Mouse (Mus musculus) heart, postnatal 0 days (tissue): ENCODE measurements around the gene Serpina1c. TPM values are rescaled to one million over a fixed set of nuclear protein-coding genes. Genes with fewer than 3 reads are reported as not detected.
"Not testable (repeated sequence)": the region's sequence is repeated elsewhere in the genome, so short reads cannot be mapped to it uniquely, and the experiment has no call there.

Experiments
- ATAC-seq: fragments of 200-750 bp; cut with Nextera tagmentation; 2 replicates; pipeline ENCODE4 v1.8.0; 2017; ENCODE audit warnings: low read depth, moderate number of reproducible peaks, moderate library complexity; ENCODE audit not compliant: insufficient read depth
- DNase-seq: peaks from one replicate; pipeline ENCODE4 v3.0.0-alpha.2; 2016; ENCODE audit warnings: low spot score
- H3K27ac ChIP-seq: fragments of 300-500 bp; sonication (generic); 2 replicates; pipeline ENCODE4 v1.5.1; 2014; ENCODE audit warnings: low read depth, mild to moderate bottlenecking
- H3K27me3 ChIP-seq: fragments of 300-500 bp; sonication (generic); 2 replicates; pipeline ENCODE4 v1.6.1; 2014; ENCODE audit warnings: low read length, mixed read lengths; ENCODE audit not compliant: control insufficient read depth, insufficient read depth
- H3K36me3 ChIP-seq: fragments of 300-500 bp; sonication (generic); replicated peaks from 2 replicates; pipeline ENCODE4 v1.6.1; 2014; ENCODE audit warnings: low read length, mixed read lengths; ENCODE audit not compliant: control insufficient read depth, insufficient read depth
- H3K4me1 ChIP-seq: fragments of 300-500 bp; sonication (generic); 2 replicates; pipeline ENCODE4 v1.6.1; 2014; ENCODE audit warnings: antibody characterized with exemption; ENCODE audit not compliant: control insufficient read depth, insufficient read depth
- H3K4me2 ChIP-seq: fragments of 300-500 bp; sonication (generic); 2 replicates; pipeline ENCODE4 v1.6.1; 2014; ENCODE audit warnings: low read depth, mild to moderate bottlenecking, low read length, moderate library complexity
- H3K4me3 ChIP-seq: fragments of 300-500 bp; sonication (generic); 2 replicates; pipeline ENCODE4 v1.5.1; 2014; ENCODE audit warnings: low read depth, low read length
- H3K9ac ChIP-seq: fragments of 300-500 bp; sonication (generic); replicated peaks from 2 replicates; pipeline ENCODE4 v1.6.1; 2014; ENCODE audit warnings: low read depth, low read length, mixed read lengths
- H3K9me3 ChIP-seq: fragments of 300-500 bp; sonication (generic); replicated peaks from 2 replicates; pipeline ENCODE4 v1.6.1; 2016; ENCODE audit warnings: low read length; ENCODE audit not compliant: control insufficient read depth
- CTCF ChIP-seq: IDR thresholded peaks from 2 replicates; pipeline ENCODE4 v1.5.1; 2016; ENCODE audit warnings: antibody characterized with exemption, control low read depth, low read depth
- EP300 ChIP-seq: IDR thresholded peaks from 2 replicates; pipeline ENCODE4 v1.6.1; 2016; ENCODE audit warnings: antibody characterized with exemption, low read depth
- WGBS: fragments of 180-500 bp; shearing (Covaris S2); extraction: QIAGEN DNeasy Blood & Tissue Kit; methylation state at CpG from one replicate; pipeline ENCODE4 v1.1.7; 2014; 5-methylcytosine and 5-hydroxymethylcytosine counted together
- polyA plus RNA-seq: library from polyadenylated mRNA; unstranded; fragments of >200 nt; fragmentation: Nextera tagmentation; extraction: Ambion mirVana; gene quantifications from 2 replicates; pipeline ENCODE4 v1.2.1, GENCODE M21; 2015
- total RNA-seq: library from RNA; depleted of rRNA; stranded (reverse); fragments of >200 nt; gene quantifications from 2 replicates; pipeline ENCODE4 v1.2.3, GENCODE M21; 2014; ENCODE audit warnings: low replicate concordance; rRNA removed

Gene Serpina1c
- total RNA-seq, result not detected in 2 replicates
- polyA plus RNA-seq, result not detected in 2 replicates

DNA sequence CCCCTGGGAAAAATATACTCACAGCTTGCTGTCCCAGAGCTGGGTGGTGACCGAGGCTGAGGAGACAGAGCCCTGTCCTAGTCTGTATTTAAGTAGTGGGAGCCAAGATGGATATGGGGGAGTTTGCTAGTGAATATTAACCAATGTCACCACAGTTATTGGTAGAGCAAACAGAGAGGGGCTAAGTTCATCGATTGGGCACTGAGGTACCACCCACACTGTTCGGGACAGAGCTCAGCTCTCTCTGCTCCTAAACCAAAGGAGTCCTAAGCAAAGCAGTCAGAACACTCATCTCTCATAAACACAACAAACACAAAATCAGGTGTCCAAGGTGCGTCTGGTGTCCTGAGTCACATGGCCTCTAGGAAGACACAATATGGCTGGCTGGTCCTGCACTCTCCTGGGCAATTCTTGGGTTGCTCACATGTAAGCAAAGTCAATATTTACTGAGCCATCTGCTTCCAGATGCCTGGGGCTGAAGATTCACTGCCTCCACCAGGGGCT lies at the start of gene Serpina1c:
Serpina1c (minus strand) TSS at position 51 of the 504 bp plus-strand sequence.
- H3K4me2 ChIP-seq, H3K27me3 ChIP-seq, H3K9me3 ChIP-seq, H3K36me3 ChIP-seq, H3K9ac ChIP-seq, H3K27ac ChIP-seq, H3K4me3 ChIP-seq, DNase-seq, H3K4me1 ChIP-seq, ATAC-seq: not testable (repeated sequence)
- 70% methylated on average over 4 of the region's 4 CpGs for WGBS

DNA sequence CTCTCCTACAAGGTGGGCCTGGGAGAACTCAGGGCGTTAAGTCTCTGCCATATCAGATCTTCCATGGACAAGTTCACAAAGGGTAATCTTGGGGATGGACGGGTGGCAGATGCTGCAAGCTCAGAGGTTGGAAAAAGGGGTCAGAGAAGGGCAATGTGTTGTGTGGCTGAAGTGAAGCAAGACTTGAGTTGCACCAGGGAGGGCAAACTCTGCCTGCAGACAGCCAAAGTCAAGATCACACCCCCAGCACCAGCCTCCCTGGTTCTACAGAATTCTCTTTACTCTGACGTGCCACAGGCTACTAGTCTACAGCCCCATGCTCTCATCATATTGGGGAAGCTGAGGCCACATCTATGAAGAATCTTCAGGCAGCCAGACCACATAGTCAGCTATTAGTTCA lies 48.3 kb upstream of the Serpina1c start:
- not testable (repeated sequence) for H3K4me3 ChIP-seq, H3K27me3 ChIP-seq, H3K9me3 ChIP-seq, DNase-seq, H3K36me3 ChIP-seq, H3K27ac ChIP-seq, ATAC-seq, H3K4me2 ChIP-seq, H3K9ac ChIP-seq, H3K4me1 ChIP-seq
- 53% methylated on average over 3 of the region's 3 CpGs for WGBS

DNA sequence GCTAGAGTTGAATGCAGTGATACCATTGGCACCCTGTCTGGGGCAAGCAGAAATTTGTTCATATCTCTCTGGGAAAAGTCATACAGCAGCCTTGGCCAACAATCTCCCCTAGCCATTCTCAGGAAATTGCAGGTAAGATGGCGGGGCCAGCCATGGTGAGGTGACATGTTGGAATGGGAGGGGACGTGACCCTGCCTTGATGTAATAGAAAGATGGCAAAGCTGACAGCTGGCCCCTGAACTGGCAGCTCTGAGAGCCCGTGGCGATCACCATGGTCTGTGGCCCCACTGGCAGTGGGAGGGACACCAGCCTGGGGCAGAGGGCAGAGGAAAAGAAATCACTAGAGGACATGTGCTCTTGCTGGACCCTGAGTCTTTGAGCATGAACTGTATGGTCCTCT lies 41.6 kb upstream of the Serpina1c start:
- H3K4me3 ChIP-seq, result no peak overlapping the region
- no peak for ATAC-seq
- H3K4me2 ChIP-seq, result no peak overlapping the region
- H3K9ac ChIP-seq, result no peak overlapping the region
- 70% methylated on average over 4 of the region's 4 CpGs for WGBS
- no peaks in the 10 kb centered on the region for H3K36me3 ChIP-seq
- no peaks in the 10 kb centered on the region for H3K9me3 ChIP-seq
- no peak overlapping the region for H3K27ac ChIP-seq
- TF ChIP-seq CTCF (no peak), EP300 (no peak)
- H3K27me3 ChIP-seq, result no peaks in the 10 kb centered on the region
- no peak for DNase-seq
- no peaks in the 10 kb centered on the region for H3K4me1 ChIP-seq

DNA sequence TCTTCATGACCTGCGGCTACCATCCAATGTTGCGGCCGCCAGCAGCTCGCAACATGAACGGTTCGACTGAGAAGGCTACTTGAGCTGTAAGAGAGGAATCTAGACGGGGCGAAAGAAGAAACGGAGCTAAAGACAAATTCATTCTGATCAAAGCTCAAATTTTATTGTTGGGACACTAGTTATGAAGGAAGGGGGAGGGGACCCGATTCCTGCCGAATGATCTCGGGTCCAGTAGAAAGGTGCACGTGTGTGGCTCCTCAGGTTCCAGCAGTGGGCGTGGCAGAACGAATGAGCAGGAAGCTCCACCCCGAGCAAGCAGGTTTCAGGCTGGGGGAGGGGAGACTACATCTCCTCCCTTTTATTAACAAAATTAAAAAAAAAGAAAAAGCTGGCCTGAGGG lies 4.5 kb upstream of the Serpina1c start:
- not testable (repeated sequence) for H3K9ac ChIP-seq, H3K4me3 ChIP-seq, H3K9me3 ChIP-seq, ATAC-seq, DNase-seq, H3K27me3 ChIP-seq, H3K36me3 ChIP-seq, H3K4me1 ChIP-seq, H3K27ac ChIP-seq, H3K4me2 ChIP-seq
- 93% methylated on average over 11 of the region's 16 CpGs for WGBS

- H3K4me3 ChIP-seq, H3K9me3 ChIP-seq, H3K4me1 ChIP-seq, H3K27me3 ChIP-seq, DNase-seq, H3K36me3 ChIP-seq, H3K27ac ChIP-seq, ATAC-seq, H3K9ac ChIP-seq, H3K4me2 ChIP-seq: not testable (repeated sequence)
- 19% methylated on average over 1 of the region's 1 CpGs for WGBS
Measured at GRCm38 (mm10) chr12:103907746-103908145, 3.1 kb upstream of the Serpina1c start.

- not testable (repeated sequence) for DNase-seq, H3K4me3 ChIP-seq, H3K9me3 ChIP-seq, H3K9ac ChIP-seq, ATAC-seq, H3K27ac ChIP-seq, H3K27me3 ChIP-seq, H3K4me1 ChIP-seq, H3K36me3 ChIP-seq, H3K4me2 ChIP-seq
- 68% methylated on average over 3 of the region's 3 CpGs for WGBS
Measured at GRCm38 (mm10) chr12:103901929-103902328, 2.8 kb downstream of the Serpina1c start.

GRCm38 (mm10) chr12:103866873-103867272 lies 37.8 kb downstream of the Serpina1c start:
- DNase-seq, H3K36me3 ChIP-seq, H3K27me3 ChIP-seq, H3K9me3 ChIP-seq, H3K4me3 ChIP-seq, H3K27ac ChIP-seq, H3K4me1 ChIP-seq, H3K4me2 ChIP-seq, H3K9ac ChIP-seq, ATAC-seq: not testable (repeated sequence)
- WGBS, result 63% methylated on average over 1 of the region's 1 CpGs

- H3K4me1 ChIP-seq, ATAC-seq, DNase-seq, H3K27ac ChIP-seq, H3K36me3 ChIP-seq, H3K4me3 ChIP-seq, H3K4me2 ChIP-seq, H3K9ac ChIP-seq, H3K9me3 ChIP-seq, H3K27me3 ChIP-seq: not testable (repeated sequence)
- 69% methylated on average over 9 of the region's 9 CpGs for WGBS
Measured at GRCm38 (mm10) chr12:103863101-103863974, 41.3 kb downstream of the Serpina1c start, which contains the start of gene Serpina1a. Gene Serpina1a (minus strand): TSS chr12:103863562.
